Mouse (Mus musculus) gonadal fat pad, adult 2 months (tissue): ENCODE results near the gene Hes2. TPM values are rescaled to one million over a fixed set of nuclear protein-coding genes. Genes with fewer than 3 reads are reported as not detected.

ENCODE experiments used
- DNase-seq: peaks from one replicate; pipeline ENCODE4 v3.0.0-alpha.2; 2012; ENCODE audit warnings: low read depth
- polyA plus RNA-seq: library from polyadenylated mRNA; depleted of rRNA; stranded (reverse); fragments of >200 nt; gene quantifications from 2 replicates; pipeline ENCODE4 v1.2.3, GENCODE M21; 2012; rRNA removed

The Hes2 gene
- polyA plus RNA-seq: 0.32 and 0.39 TPM in 2 replicates

- DNase-seq: no peak
Measured at GRCm38 (mm10) chr4:152158585-152159284, at the start of gene Hes2. Hes2 (plus strand) TSS chr4:152158867.

GRCm38 (mm10) chr4:152109509-152109908, 49.2 kb upstream of the Hes2 start:
- DNase-seq: no peak

GRCm38 (mm10) chr4:152110689-152111088, 48.0 kb upstream of the Hes2 start:
- DNase-seq: no peak

DNA sequence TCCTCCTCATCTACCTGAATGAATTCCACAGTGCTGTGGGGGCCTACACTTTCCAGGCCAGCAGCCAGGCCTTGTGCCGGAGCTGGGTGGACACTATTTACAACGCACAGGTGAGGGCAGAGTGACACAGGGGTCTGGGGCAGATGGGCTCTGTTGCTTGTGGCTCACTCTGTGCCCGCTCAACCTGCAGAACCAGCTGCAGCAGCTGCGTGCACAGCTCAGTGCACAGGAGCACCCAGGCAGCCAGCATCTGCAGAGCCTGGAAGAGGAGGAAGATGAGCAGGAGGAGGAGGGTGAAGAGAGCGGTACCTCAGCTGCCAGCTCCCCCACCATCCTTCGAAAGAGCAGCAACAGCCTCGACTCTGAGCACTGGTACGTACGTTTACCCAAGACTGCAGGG, 46.3 kb upstream of the Hes2 start:
- DNase-seq: no peak

DNA sequence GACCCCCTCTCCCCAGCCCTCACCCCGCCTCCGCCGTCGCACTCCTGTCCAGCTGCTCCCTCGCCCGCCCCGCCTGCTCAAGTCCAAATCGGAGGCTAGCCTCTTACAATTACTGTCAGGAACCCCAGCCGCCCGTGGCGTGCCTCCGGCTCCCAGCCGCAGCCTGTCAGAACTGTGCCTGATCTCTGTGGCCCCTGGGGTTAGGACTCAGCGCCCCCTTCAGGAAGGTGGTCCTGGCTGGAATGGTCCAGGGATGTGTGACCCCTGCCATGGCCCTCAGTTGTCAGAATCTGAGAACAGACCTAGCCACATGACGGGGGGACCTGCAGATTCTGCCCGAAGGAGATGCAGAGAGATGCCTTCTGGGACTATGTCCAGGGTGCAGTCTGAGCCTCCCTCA, 44.6 kb upstream of the Hes2 start:
- DNase-seq: no peak

GRCm38 (mm10) chr4:152115921-152116612, 42.6 kb upstream of the Hes2 start, which contains the start of gene Tnfrsf25:
Tnfrsf25 (plus strand) TSS chr4:152115934.
- no peak for DNase-seq

DNA sequence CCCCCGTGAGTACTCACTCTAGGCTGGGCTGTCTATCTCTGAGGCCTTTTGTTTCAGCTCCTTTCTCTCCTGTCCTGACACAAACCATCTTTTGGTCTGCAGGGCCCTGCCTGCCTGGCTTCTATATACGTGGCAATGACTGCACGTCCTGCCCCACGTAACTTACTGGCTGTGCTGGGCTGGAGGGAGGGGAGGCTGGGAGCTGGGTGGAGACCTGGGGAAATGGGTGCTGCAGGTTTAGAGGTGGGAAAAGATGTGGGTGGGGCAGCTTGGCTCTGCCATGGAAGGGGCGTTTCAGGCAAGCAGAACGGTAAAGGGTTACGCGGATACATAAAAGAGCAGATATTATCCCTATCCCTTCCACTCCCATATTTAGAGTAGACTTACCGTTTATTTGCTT, 41.1 kb upstream of the Hes2 start:
- DNase-seq: no peak

DNA sequence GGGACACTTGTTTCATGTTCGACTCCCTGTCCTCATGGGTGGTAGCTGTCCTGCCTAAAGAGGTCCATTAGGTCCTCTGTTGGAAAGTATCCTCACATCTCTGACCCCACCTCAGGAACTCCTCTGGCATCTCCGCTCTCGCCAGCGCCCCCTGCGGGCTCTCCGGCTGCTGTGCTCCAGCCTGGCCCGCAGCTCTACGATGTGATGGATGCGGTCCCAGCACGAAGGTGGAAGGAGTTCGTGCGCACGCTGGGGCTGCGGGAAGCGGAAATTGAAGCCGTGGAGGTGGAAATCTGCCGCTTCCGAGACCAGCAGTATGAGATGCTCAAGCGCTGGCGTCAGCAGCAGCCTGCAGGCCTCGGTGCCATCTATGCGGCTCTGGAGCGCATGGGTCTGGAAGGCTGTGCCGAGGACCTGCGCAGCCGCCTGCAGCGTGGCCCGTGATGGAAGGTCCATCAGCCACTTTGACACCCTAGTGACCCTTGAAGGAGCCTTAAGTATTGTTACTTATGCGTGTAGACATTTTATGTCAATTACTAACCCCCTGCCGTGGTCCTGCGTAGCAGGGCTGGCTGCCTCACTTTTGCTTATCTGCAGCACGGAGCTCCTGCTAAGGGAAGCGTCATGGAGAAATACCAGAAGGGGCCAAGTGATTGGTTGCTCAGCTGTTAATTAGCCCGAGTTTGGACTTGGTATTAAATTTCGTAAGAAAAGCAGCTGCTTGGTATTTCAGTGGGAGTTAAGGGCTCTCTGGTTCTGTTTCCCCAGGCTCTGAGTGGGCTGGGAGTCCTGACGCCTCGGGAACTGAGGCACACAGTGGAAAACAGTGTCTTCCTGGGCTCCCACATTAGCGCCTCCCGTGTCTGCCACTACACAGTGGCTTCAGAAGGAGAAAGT, 39.0 kb upstream of the Hes2 start:
- DNase-seq: no peak

DNA sequence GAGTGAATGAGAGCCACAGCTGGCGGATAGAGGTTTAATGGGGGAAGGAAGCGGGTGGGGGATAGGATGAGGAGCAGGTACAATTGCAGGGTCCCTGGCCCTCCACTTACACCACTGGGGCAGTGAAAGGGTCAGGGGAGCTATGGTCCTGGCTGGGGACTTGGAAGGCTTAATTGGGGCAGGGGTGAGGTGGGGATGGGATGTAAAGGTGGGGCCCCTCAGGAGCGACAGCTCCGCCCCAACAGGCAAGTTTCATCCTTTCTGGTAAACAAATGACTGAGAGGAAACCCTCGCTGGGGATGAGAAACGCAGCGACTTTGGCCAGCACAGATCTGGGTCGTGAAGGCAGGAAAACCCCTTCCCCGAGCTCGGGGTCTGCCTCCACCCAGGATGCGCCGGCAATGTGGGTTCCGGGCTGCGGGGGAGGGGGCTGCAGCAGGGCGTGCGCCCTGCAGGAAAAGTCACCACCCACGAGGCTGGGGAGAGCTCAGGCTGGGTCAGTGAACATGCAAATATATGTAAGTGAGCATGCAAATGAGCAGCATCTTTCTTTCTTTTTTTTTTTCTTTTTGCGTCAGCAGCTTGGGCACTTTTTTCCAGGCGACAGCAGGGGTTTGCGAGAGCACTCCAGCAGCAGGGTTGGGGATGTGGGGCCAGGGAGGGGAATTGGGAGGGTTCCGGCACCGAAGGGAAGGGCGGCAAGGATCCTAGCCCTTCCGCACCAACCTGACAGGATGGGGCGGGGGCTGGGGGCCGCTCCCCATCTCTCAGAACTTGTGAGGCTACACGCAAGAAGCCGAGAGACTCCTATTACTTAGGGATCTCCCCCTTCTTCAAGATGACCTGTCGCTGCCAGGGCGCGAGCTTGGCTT, 38.1 kb upstream of the Hes2 start:
- no peak for DNase-seq

DNA sequence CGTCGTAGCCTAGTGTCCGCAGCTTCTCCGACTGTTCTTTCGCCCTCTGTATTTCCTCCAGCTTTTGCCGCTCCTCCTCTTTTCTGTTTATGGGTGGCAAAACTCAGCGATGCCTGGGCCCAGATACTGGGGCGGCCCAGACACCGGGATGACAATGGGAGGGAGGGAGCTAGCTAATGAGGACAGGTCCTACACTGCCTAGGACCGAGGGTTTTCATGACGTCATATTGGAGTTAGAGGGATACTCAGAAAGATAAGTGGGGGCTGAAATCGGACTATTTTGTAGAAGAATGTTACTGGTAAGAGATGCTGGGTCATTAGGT, 37.5 kb upstream of the Hes2 start:
- no peak for DNase-seq

DNA sequence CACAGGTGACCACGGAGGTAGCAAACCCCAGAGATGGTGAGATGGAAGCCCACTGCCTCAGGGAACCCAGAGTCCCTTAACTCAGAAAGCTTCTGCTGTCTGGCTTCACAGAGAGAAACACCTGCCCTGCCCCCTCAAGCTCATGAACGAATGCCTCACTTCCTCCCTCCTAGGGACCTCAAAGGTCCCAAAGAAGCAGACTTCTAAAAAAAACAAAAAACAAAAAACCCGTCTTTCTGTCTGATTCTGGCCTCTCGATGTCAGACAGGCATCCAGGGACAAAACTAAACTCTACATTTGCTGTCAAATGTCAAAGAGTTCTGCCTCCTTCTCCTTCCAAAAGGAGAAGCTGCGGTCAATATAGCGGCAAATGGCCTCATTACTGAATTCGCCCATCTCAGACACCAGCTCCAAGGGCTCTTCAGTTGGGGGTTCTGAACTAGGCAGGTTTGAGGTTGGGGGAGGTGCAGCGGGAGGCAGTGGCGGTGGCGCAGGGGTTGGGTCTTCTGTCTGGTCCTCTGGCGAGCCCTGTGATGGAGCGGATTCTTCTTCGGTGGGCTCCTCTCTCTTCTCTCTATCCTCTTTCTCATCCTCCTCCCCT, 34.2 kb upstream of the Hes2 start:
- DNase-seq: no peak

GRCm38 (mm10) chr4:152125161-152126025, 33.3 kb upstream of the Hes2 start:
- no peak for DNase-seq

DNA sequence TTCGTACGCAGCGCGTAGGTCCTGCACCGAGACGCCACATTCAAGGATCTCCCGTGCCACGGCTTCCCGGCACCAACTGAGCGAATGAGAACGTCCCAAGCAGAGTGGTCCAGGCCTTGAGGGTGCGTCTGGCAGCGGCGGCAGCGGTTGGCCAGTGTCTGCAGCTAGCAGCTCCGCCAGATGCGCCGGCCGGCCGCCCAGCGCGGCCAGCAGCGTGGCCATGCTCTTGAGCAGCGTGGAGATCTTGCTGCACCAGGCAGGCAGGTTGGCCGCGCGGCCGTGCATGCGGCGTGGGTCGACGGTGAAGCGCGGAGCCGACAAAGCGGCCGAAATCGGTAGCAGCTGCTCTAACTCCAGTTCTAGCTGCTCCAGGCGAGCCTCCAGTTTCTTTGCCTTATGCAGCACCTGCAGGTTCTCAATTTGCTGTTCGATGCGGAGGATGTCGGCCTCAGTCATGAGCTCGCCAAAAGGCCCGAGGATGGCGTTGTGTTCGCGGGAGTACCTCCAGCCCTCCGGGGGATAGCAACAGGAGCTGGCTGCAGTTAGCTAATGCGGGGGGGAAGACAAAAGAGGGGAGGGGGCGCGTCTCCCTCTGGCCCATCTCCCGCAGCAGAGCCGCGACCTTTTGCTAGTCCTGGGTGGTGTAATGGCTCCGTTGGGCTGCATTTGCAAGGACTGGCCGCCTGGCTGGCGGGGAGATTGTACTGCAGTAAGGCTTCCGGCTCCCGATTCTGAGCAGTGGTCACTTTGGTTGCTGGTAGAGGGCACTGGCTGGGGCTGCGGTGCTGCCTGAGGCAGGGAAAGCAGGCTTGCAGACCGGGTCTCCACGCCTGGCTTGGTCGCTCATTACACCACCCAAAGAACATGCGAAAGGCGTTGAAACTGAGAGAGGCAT, 32.4 kb upstream of the Hes2 start:
- no peak for DNase-seq

DNA sequence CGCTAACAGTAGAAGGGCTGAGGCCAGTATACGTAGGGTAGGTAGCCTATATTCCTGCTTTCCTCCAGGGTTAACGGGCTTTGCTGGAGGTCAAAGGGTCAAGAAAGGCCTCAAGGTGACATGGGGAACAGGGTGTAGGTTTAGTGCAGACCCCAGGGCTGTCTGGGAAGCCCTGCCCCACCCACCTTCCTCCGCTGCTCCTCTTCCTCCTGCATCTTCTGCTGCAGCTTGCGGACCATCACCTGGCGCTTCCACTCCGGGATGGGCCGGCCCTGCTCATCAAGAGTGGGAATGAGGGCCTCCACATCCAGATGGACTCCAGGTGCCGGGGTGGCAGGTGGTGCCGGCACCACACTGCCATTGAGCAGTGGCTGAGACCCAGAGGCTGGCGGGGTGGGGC, 30.8 kb upstream of the Hes2 start:
- no peak for DNase-seq

- DNase-seq: no peak
Measured at GRCm38 (mm10) chr4:152128784-152129183, 29.9 kb upstream of the Hes2 start.

- no peak for DNase-seq
Measured at GRCm38 (mm10) chr4:152129395-152129930, 29.2 kb upstream of the Hes2 start.

GRCm38 (mm10) chr4:152130771-152131653, 27.7 kb upstream of the Hes2 start:
- no peak for DNase-seq
